Mouse (Mus musculus) small intestine, adult 2 months (tissue): ENCODE measurements around the gene Oxsm.

Experiments
- CTCF ChIP-seq: fragments of 200-500 bp; IDR thresholded peaks from 2 replicates; pipeline ENCODE4 v1.5.1; 2012; ENCODE audit warnings: low read depth, mild to moderate bottlenecking, control low read depth, inconsistent platforms, low read length, moderate library complexity, mixed read lengths; ENCODE audit not compliant: insufficient replicate concordance, insufficient read length; ENCODE audit errors: extremely low read depth
- POLR2A ChIP-seq: fragments of 200-500 bp; IDR thresholded peaks from 2 replicates; pipeline ENCODE4 v1.6.1; 2012; ENCODE audit warnings: low read depth, mild to moderate bottlenecking, control low read depth, inconsistent platforms, low read length, moderate library complexity

DNA sequence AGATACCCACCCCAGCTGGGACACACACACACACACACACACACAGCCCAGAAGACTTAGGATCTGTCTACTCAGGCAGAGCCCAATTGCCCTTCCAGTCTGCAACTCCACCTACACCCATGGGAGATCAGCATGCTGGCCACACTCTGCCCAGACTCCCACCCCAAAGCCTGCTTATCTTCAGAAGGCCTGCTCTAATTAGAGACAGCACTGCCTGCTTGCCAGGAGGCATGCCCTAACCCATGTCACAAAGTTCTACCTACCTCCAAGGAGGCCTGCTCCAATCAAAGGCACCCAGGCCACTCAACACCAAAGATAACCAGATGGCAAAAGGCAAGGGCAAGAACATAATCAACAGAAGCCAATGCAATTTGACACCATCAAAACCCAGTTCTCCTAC, 41.9 kb downstream of the Oxsm start:
- TF ChIP-seq POLR2A (no peak), CTCF (no peak)
